Mouse (Mus musculus): ENCODE data around the gene Adap1. TPM values are rescaled to one million over a fixed set of nuclear protein-coding genes. Genes with fewer than 3 reads are reported as not detected.
A peak's percentile ranks its signal among the peaks of the same experiment; 100 is the strongest.

Gene Adap1
- polyA plus RNA-seq, 1 experiment from 2014 or later, result 57.5 TPM

- H3K27ac ChIP-seq (ENCODE audit: low read depth, low read length), result no peak overlapping the region
- H3K9me3 ChIP-seq (ENCODE audit: control insufficient read depth, low read length), result no peaks in the 10 kb centered on the region
- H3K9ac ChIP-seq (ENCODE audit: low read depth, low read length), result no peak overlapping the region
- H3K4me3 ChIP-seq (ENCODE audit: low read length), result no peak overlapping the region
- 93% methylated on average over 15 of the region's 15 CpGs for WGBS
- H3K36me3 ChIP-seq (ENCODE audit: control insufficient read depth, insufficient read depth, low read length), result peaks cover 72% of the 10 kb centered on the region
- H3K4me1 ChIP-seq (ENCODE audit: control insufficient read depth, insufficient read depth, low read depth, low read length), result no peaks in the 10 kb centered on the region
- ATAC-seq, result no peak
- no peaks in the 10 kb centered on the region for H3K27me3 ChIP-seq (replicated peaks; ENCODE audit: control insufficient read depth, insufficient read depth, low read length)
- H3K4me2 ChIP-seq (ENCODE audit: low read length), result no peak overlapping the region
These were observed 84.2 kb downstream of the Adap1 start for GRCm38 (mm10) chr5:139241022-139241761.

- peaks cover 68% of the 10 kb centered on the region for H3K36me3 ChIP-seq (ENCODE audit: control insufficient read depth, insufficient read depth, low read length)
- H3K27me3 ChIP-seq (replicated peaks; ENCODE audit: control insufficient read depth, insufficient read depth, low read length), result no peaks in the 10 kb centered on the region
- no peak overlapping the region for H3K9ac ChIP-seq (ENCODE audit: low read depth, low read length)
- H3K4me2 ChIP-seq (ENCODE audit: low read length), result no peak overlapping the region
- no peaks in the 10 kb centered on the region for H3K9me3 ChIP-seq (ENCODE audit: control insufficient read depth, low read length)
- no peaks in the 10 kb centered on the region for H3K4me1 ChIP-seq (ENCODE audit: control insufficient read depth, insufficient read depth, low read depth, low read length)
- no peak; the same call in 1 of the 2 replicates for ATAC-seq
- WGBS, result 92% methylated on average over 4 of the region's 4 CpGs
- no peak overlapping the region for H3K4me3 ChIP-seq (ENCODE audit: low read length)
- no peak overlapping the region for H3K27ac ChIP-seq (ENCODE audit: low read depth, low read length)
These were observed 88.0 kb downstream of the Adap1 start for GRCm38 (mm10) chr5:139237436-139237835.

- Histone ChIP-seq H3K9ac (ENCODE audit: low read depth, low read length) (no peak overlapping the region), H3K27ac (ENCODE audit: low read depth, low read length) (no peak overlapping the region), H3K4me1 (ENCODE audit: control insufficient read depth, insufficient read depth, low read depth, low read length) (no peaks in the 10 kb centered on the region), H3K4me2 (ENCODE audit: low read length) (no peak overlapping the region), H3K4me3 (ENCODE audit: low read length) (no peak overlapping the region), H3K36me3 (ENCODE audit: control insufficient read depth, insufficient read depth, low read length) (peaks cover 61% of the 10 kb centered on the region), H3K27me3 (replicated peaks; ENCODE audit: control insufficient read depth, insufficient read depth, low read length) (no peaks in the 10 kb centered on the region), H3K9me3 (ENCODE audit: control insufficient read depth, low read length) (no peaks in the 10 kb centered on the region)
- 93% methylated on average over 4 of the region's 4 CpGs for WGBS
- no peak for ATAC-seq
These were observed 91.0 kb downstream of the Adap1 start for GRCm38 (mm10) chr5:139234423-139234822.

- H3K27ac ChIP-seq (ENCODE audit: low read depth, low read length), result no peak overlapping the region
- no peaks in the 10 kb centered on the region for H3K9me3 ChIP-seq (ENCODE audit: control insufficient read depth, low read length)
- no peak overlapping the region for H3K4me2 ChIP-seq (ENCODE audit: low read length)
- 79% methylated on average over 3 of the region's 3 CpGs for WGBS
- H3K36me3 ChIP-seq (ENCODE audit: control insufficient read depth, insufficient read depth, low read length), result peaks cover 59% of the 10 kb centered on the region
- H3K4me3 ChIP-seq (ENCODE audit: low read length), result no peak overlapping the region
- H3K27me3 ChIP-seq (replicated peaks; ENCODE audit: control insufficient read depth, insufficient read depth, low read length), result no peaks in the 10 kb centered on the region
- no peaks in the 10 kb centered on the region for H3K4me1 ChIP-seq (ENCODE audit: control insufficient read depth, insufficient read depth, low read depth, low read length)
- no peak for ATAC-seq
- H3K9ac ChIP-seq (ENCODE audit: low read depth, low read length), result no peak overlapping the region
These were observed 93.3 kb downstream of the Adap1 start for GRCm38 (mm10) chr5:139232083-139232482.

GRCm38 (mm10) chr5:139229716-139230115 lies 95.7 kb downstream of the Adap1 start:
- Histone ChIP-seq H3K36me3 (ENCODE audit: control insufficient read depth, insufficient read depth, low read length) (peaks cover 56% of the 10 kb centered on the region), H3K27me3 (replicated peaks; ENCODE audit: control insufficient read depth, insufficient read depth, low read length) (no peaks in the 10 kb centered on the region), H3K27ac (ENCODE audit: low read depth, low read length) (no peak overlapping the region), H3K4me1 (ENCODE audit: control insufficient read depth, insufficient read depth, low read depth, low read length) (no peaks in the 10 kb centered on the region), H3K4me3 (ENCODE audit: low read length) (no peak overlapping the region), H3K9me3 (ENCODE audit: control insufficient read depth, low read length) (no peaks in the 10 kb centered on the region), H3K4me2 (ENCODE audit: low read length) (no peak overlapping the region), H3K9ac (ENCODE audit: low read depth, low read length) (no peak overlapping the region)
- ATAC-seq, result no peak
- WGBS, result 99% methylated on average over 3 of the region's 3 CpGs

GRCm38 (mm10) chr5:139228318-139228717 lies 97.1 kb downstream of the Adap1 start:
- H3K36me3 ChIP-seq (ENCODE audit: control insufficient read depth, insufficient read depth, low read length), result peaks cover 52% of the 10 kb centered on the region
- no peak for ATAC-seq
- H3K27ac ChIP-seq (ENCODE audit: low read depth, low read length), result no peak overlapping the region
- no peaks in the 10 kb centered on the region for H3K27me3 ChIP-seq (replicated peaks; ENCODE audit: control insufficient read depth, insufficient read depth, low read length)
- H3K4me1 ChIP-seq (ENCODE audit: control insufficient read depth, insufficient read depth, low read depth, low read length), result no peaks in the 10 kb centered on the region
- H3K9ac ChIP-seq (ENCODE audit: low read depth, low read length), result no peak overlapping the region
- H3K4me2 ChIP-seq (ENCODE audit: low read length), result no peak overlapping the region
- H3K9me3 ChIP-seq (ENCODE audit: control insufficient read depth, low read length), result no peaks in the 10 kb centered on the region
- WGBS, result 93% methylated on average over 3 of the region's 3 CpGs
- no peak overlapping the region for H3K4me3 ChIP-seq (ENCODE audit: low read length)

GRCm38 (mm10) chr5:139227645-139228044 lies 97.8 kb downstream of the Adap1 start:
- H3K9me3 ChIP-seq (ENCODE audit: control insufficient read depth, low read length), result no peaks in the 10 kb centered on the region
- H3K4me2 ChIP-seq (ENCODE audit: low read length), result no peak overlapping the region
- 100% methylated on average over 2 of the region's 2 CpGs for WGBS
- no peaks in the 10 kb centered on the region for H3K4me1 ChIP-seq (ENCODE audit: control insufficient read depth, insufficient read depth, low read depth, low read length)
- no peak overlapping the region for H3K27ac ChIP-seq (ENCODE audit: low read depth, low read length)
- no peak overlapping the region for H3K9ac ChIP-seq (ENCODE audit: low read depth, low read length)
- H3K36me3 ChIP-seq (ENCODE audit: control insufficient read depth, insufficient read depth, low read length), result peaks cover 48% of the 10 kb centered on the region
- H3K27me3 ChIP-seq (replicated peaks; ENCODE audit: control insufficient read depth, insufficient read depth, low read length), result no peaks in the 10 kb centered on the region
- 0 out of 2 replicates have a peak, but pooled peaks have one; percentile 27 for ATAC-seq
- no peak overlapping the region for H3K4me3 ChIP-seq (ENCODE audit: low read length)

- ATAC-seq, result no peak
- WGBS, result 94% methylated on average over 4 of the region's 4 CpGs
These were observed 98.2 kb downstream of the Adap1 start for GRCm38 (mm10) chr5:139227236-139227635.

GRCm38 (mm10) chr5:139223331-139223730 lies 102.1 kb downstream of the Adap1 start:
- Histone ChIP-seq H3K9me3 (ENCODE audit: control insufficient read depth, low read length) (no peaks in the 10 kb centered on the region), H3K27ac (ENCODE audit: low read depth, low read length) (no peak overlapping the region), H3K9ac (ENCODE audit: low read depth, low read length) (no peak overlapping the region), H3K4me1 (ENCODE audit: control insufficient read depth, insufficient read depth, low read depth, low read length) (no peaks in the 10 kb centered on the region), H3K27me3 (replicated peaks; ENCODE audit: control insufficient read depth, insufficient read depth, low read length) (no peaks in the 10 kb centered on the region), H3K4me3 (ENCODE audit: low read length) (no peak overlapping the region), H3K36me3 (ENCODE audit: control insufficient read depth, insufficient read depth, low read length) (peaks cover 30% of the 10 kb centered on the region), H3K4me2 (ENCODE audit: low read length) (no peak overlapping the region)
- ATAC-seq, result no peak
- WGBS, result 95% methylated on average over 10 of the region's 10 CpGs

More at GRCm38 (mm10) chr5:139227236-139227635, 98.2 kb downstream of the Adap1 start:
- Histone ChIP-seq H3K4me3 (ENCODE audit: low read length) (no peak overlapping the region), H3K9ac (ENCODE audit: low read depth, low read length) (no peak overlapping the region), H3K4me1 (ENCODE audit: control insufficient read depth, insufficient read depth, low read depth, low read length) (no peaks in the 10 kb centered on the region), H3K27me3 (replicated peaks; ENCODE audit: control insufficient read depth, insufficient read depth, low read length) (no peaks in the 10 kb centered on the region), H3K27ac (ENCODE audit: low read depth, low read length) (no peak overlapping the region), H3K4me2 (ENCODE audit: low read length) (no peak overlapping the region), H3K36me3 (ENCODE audit: control insufficient read depth, insufficient read depth, low read length) (peaks cover 48% of the 10 kb centered on the region), H3K9me3 (ENCODE audit: control insufficient read depth, low read length) (no peaks in the 10 kb centered on the region)
